Mouse (Mus musculus) neural tube, embryonic 10.5 days (tissue): Measurements from ENCODE around the gene Tmem245.

Source experiments
- DNase-seq: peaks from one replicate; pipeline ENCODE4 v3.0.0-alpha.2; 2017; ENCODE audit warnings: low spot score; ENCODE audit errors: extremely low spot score

Tmem245 gene

GRCm38 (mm10) chr4:56946641-56947640, at the start of gene Tmem245:
Tmem245 (minus strand) TSS chr4:56947437.
- DNase-seq, result peak; percentile 90

- no peak for DNase-seq
Observed at GRCm38 (mm10) chr4:56993331-56993730, 46.1 kb upstream of the Tmem245 start.

- no peak for DNase-seq
Observed at GRCm38 (mm10) chr4:56991951-56992350, 44.7 kb upstream of the Tmem245 start.

- peak; percentile 47 for DNase-seq
Observed at GRCm38 (mm10) chr4:56990215-56990584, 43.0 kb upstream of the Tmem245 start, which contains the start of gene Frrs1l. Frrs1l (minus strand) TSS chr4:56990391.

GRCm38 (mm10) chr4:56989431-56990214, 42.4 kb upstream of the Tmem245 start:
- DNase-seq, result peak; percentile 49

GRCm38 (mm10) chr4:56965586-56966179, 18.4 kb upstream of the Tmem245 start:
- no peak for DNase-seq

- no peak for DNase-seq
Observed at GRCm38 (mm10) chr4:56963687-56964086, 16.4 kb upstream of the Tmem245 start.

- DNase-seq, result no peak
Observed at GRCm38 (mm10) chr4:56961320-56961925, 14.2 kb upstream of the Tmem245 start.

GRCm38 (mm10) chr4:56957518-56957917, 10.3 kb upstream of the Tmem245 start:
- no peak for DNase-seq

- no peak for DNase-seq
Observed at GRCm38 (mm10) chr4:56953235-56953634, 6.0 kb upstream of the Tmem245 start.

- DNase-seq, result no peak
Observed at GRCm38 (mm10) chr4:56951701-56952100, 4.5 kb upstream of the Tmem245 start.

GRCm38 (mm10) chr4:56949494-56949893, 2.3 kb upstream of the Tmem245 start:
- DNase-seq, result no peak

GRCm38 (mm10) chr4:56946180-56946579, 1.1 kb downstream of the Tmem245 start:
- DNase-seq, result no peak

GRCm38 (mm10) chr4:56944286-56944685, 3.0 kb downstream of the Tmem245 start:
- no peak for DNase-seq

GRCm38 (mm10) chr4:56943258-56943657, 4.0 kb downstream of the Tmem245 start:
- DNase-seq, result no peak

- DNase-seq, result no peak
Observed at GRCm38 (mm10) chr4:56942567-56942966, 4.7 kb downstream of the Tmem245 start.

GRCm38 (mm10) chr4:56941481-56941880, 5.8 kb downstream of the Tmem245 start:
- DNase-seq, result no peak

GRCm38 (mm10) chr4:56937136-56937535, 10.1 kb downstream of the Tmem245 start:
- no peak for DNase-seq

GRCm38 (mm10) chr4:56935327-56935726, 11.9 kb downstream of the Tmem245 start:
- no peak for DNase-seq

- DNase-seq, result no peak
Observed at GRCm38 (mm10) chr4:56933154-56933553, 14.1 kb downstream of the Tmem245 start.

- DNase-seq, result no peak
Observed at GRCm38 (mm10) chr4:56932096-56932495, 15.1 kb downstream of the Tmem245 start.
